Mouse (Mus musculus) common myeloid progenitor, adult 5-6 weeks (primary cell): ENCODE results near the gene Snap29. TPM values are rescaled to one million over a fixed set of nuclear protein-coding genes. Genes with fewer than 3 reads are reported as not detected.

ENCODE experiments used
- ATAC-seq: replicated peaks from 2 replicates; pipeline ENCODE4 v1.8.0; 2016; ENCODE audit warnings: low read depth, mild to moderate bottlenecking, moderate TSS enrichment, inconsistent platforms; ENCODE audit not compliant: poor library complexity, severe bottlenecking
- total RNA-seq: library from RNA; stranded (forward); fragments of 200-1000, 187-1606 nt; gene quantifications from 2 replicates; pipeline ENCODE4 v1.2.3, GENCODE M21; 2017

Snap29 gene
- total RNA-seq, 1 experiment from 2014 or later, result 19.2 TPM

DNA sequence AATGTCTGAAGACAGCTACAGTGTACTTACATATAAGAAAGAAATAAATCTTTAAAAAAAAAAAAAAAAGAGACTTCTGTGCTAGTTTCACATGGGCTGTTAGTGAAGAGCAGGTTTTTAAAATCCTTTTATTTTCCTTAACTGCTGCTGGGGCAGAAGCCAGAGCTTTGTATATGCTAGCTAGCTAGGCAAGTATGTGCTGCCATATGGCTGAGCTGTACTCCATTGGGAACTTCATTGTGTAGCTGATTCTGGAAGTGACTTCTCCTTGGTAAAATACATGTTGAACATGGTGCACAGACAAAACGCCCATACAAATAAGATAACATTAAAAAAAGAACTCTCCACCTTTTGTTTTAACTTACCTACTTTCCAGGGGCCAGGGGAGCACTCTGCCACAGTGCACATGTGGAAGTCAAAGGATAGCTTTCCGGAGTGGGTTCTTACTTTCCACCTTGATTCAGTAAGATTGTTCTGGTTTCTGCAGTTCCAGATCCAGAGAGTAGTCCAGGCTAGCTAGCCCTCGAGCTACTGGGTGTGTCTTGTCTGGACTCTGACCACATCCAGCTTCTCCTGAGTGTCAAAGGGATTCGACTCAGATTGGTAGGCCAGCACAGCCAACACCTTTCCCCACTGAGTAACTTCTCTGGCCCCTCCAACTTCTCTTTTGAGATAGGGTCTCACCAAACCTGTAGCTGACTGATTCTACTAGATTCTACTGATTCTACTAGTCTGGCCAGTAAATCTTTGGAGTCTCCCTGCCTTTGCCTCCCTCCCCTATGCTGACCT lies 61.3 kb downstream of the Snap29 start:
- no peak for ATAC-seq

DNA sequence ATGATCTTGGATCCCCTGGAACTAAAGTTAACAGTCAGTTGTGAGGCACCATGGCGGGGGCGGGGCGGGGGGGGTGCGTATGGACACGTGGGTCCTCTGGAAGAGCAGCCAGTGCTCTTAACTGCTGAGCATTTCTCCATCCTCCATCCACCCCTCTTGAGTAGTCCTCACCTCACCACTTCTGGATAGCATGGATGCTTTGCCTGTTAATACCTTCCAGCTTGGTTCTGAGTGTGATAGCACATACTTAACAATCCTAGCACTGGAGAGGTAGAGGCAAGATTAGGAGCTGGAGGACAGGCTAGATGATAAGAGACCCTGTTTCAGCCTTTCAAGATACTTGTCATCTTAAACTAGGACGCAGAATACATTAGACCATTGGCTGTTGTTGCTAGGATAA lies 66.7 kb downstream of the Snap29 start:
- ATAC-seq, result no peak

DNA sequence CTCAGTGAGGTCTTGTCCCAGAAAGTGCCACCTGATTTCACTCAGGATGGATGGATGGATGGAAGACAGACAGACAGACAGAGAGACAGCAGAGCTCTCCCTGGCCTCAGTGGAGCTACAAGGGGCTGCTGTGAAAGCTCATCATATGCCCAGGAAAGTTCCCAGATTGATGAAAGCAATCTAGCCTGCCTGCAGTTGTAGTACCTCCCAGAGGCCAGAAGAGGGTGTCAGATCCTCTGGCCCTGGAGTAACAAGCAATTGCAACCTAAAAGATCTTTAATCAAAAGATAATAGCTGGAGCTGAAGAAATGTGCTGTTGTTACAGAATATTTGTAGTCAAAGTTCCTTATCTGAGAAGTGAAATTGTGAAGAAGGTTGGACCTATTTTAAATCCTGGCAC lies 68.3 kb downstream of the Snap29 start:
- 0 out of 2 replicates have a peak, but pooled peaks have one; percentile 61 for ATAC-seq

DNA sequence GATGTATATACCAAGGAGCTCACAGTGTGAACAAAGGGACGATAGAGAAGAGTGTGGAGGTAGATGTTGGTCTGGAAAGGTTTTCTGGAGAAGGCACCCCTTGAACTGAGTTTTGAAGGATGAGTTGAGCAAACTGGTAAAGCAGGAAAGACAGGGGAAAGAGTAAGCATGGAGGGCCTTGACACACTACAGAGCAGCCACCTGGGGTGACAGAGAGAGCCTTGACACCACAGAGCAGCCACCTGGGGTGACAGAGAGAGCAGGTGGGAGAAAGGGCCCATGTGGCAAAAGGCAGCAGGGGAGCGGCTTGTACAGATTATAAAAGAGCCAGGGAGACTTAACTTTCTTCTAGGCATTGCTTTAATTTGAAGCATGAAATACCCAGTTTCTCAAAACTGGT lies 69.0 kb downstream of the Snap29 start:
- no peak for ATAC-seq

DNA sequence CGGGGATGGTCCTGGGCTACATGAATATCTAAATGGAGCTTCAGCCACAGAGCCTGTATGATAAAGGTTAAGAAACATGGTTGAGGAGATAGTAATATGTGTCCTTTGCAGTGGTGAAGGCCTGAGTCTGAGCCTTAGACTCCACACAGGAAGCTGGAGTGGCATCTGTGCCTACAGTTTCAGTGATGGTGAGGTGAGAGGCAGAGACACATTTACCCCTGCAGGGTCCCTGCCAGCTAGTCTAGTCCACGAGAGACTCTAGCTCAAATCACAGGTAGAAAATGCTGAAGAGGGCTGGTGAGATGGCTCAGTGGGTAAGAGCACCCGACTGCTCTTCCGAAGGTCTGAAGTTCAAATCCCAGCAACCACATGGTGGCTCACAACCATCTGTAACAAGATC lies 69.5 kb downstream of the Snap29 start:
- no peak for ATAC-seq

DNA sequence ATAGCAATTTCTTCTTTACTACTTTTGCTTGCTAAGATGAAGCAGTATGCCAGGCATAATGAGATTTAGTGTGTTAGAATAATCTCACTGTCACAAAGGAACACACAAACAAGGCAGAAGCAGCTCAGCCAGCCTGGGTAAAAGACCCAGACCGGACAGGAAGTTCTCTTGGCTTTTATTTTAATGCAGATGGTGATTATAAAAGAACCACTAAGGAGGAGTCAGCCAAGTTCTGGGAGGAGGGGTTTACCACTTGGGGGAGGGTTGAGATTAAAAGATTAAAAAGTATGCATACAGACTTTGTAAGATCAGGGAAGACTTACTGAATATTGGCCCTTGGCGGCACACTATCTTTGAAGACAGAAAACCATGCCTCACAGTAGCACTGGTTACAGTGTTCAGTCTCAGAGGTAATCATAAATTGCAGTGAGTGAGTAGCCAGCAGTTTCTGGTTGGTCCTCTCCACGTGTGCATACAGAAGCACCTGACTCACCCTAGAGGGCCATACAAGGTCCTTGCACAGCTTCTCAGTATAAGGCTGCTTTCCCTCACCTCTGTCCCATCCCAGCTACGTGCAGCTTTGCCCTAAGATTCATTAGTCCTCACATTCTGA lies 72.7 kb downstream of the Snap29 start:
- ATAC-seq, result peak; percentile 48

Other genes starting within 250 kb of the Snap29 start
- gene Ube2l3, start 203.3 kb upstream of the Snap29 start, total RNA-seq, result 135 and 163 TPM in 2 replicates
- gene Rimbp3, start 197.4 kb upstream of the Snap29 start, total RNA-seq, result 0.18 and 0.29 TPM in 2 replicates
- gene Hic2, start 172.4 kb upstream of the Snap29 start, total RNA-seq, result 1.5 and 1.6 TPM in 2 replicates
- 4.1 and 10.6 TPM in 2 replicates for gene Tmem191c, start 129.9 kb upstream of the Snap29 start, total RNA-seq
- gene Serpind1, start 74.6 kb upstream of the Snap29 start, total RNA-seq, result 0.09 TPM in 1 of 2 replicates, not detected in the other
- 36.2 and 58.9 TPM in 2 replicates for gene Pi4ka, start 328 bp downstream of the Snap29 start, total RNA-seq
- gene Crkl, start 46.0 kb downstream of the Snap29 start, total RNA-seq, result 29.0 and 29.2 TPM in 2 replicates
- not detected in 2 replicates for gene Aifm3, start 83.6 kb downstream of the Snap29 start, total RNA-seq
- gene Lztr1, start 102.7 kb downstream of the Snap29 start, total RNA-seq, result 30.8 and 40.3 TPM in 2 replicates
- 38.5 and 46.1 TPM in 2 replicates for gene Thap7, start 125.2 kb downstream of the Snap29 start, total RNA-seq
- 0.05 TPM in 1 of 2 replicates, not detected in the other for gene Lrrc74b, start 155.3 kb downstream of the Snap29 start, total RNA-seq
- gene P2rx6, start 155.9 kb downstream of the Snap29 start, total RNA-seq, result 0.05 TPM in 1 of 2 replicates, not detected in the other
- gene Slc7a4, start 177.2 kb downstream of the Snap29 start, total RNA-seq, result 7.1 and 10.2 TPM in 2 replicates
- 31.2 and 34.8 TPM in 2 replicates for gene Smpd4, start 213.4 kb downstream of the Snap29 start, total RNA-seq
- gene Ccdc74a, start 240.5 kb downstream of the Snap29 start, total RNA-seq, result 2.2 and 4.4 TPM in 2 replicates